Mouse (Mus musculus) neural tube, embryonic 13.5 days (tissue): ENCODE measurements at regions not wholly inside any gene's neighbourhood (a gene's known extent, or its start where the extent isn't known, plus 50 kb on each side); places are given as distances from the start of the nearest gene placed in this dataset.
"Not testable (repeated sequence)": the region's sequence is repeated elsewhere in the genome, so short reads cannot be mapped to it uniquely, and the experiment has no call there.

Experiments
- ATAC-seq: fragments of 200-750 bp; cut with Nextera tagmentation; 2 replicates; pipeline ENCODE4 v1.8.0; 2017; ENCODE audit warnings: low read depth, mild to moderate bottlenecking, moderate TSS enrichment, moderate library complexity
- H3K27ac ChIP-seq: fragments of 300-500 bp; sonication (generic); replicated peaks from 2 replicates; pipeline ENCODE4 v1.5.1; 2015; ENCODE audit warnings: moderate library complexity, mild to moderate bottlenecking, inconsistent platforms
- H3K27me3 ChIP-seq: fragments of 300-500 bp; sonication (generic); 2 replicates; pipeline ENCODE4 v1.6.1; 2015; ENCODE audit warnings: mild to moderate bottlenecking, inconsistent platforms
- H3K36me3 ChIP-seq: fragments of 300-500 bp; sonication (generic); 2 replicates; pipeline ENCODE4 v1.6.1; 2015; ENCODE audit warnings: mild to moderate bottlenecking, inconsistent platforms
- H3K4me1 ChIP-seq: fragments of 300-500 bp; sonication (generic); replicated peaks from 2 replicates; pipeline ENCODE4 v1.6.1; 2015; ENCODE audit warnings: inconsistent platforms
- H3K4me2 ChIP-seq: fragments of 300-500 bp; sonication (generic); 2 replicates; pipeline ENCODE4 v1.6.1; 2015; ENCODE audit warnings: inconsistent platforms, mild to moderate bottlenecking, moderate library complexity
- H3K4me3 ChIP-seq: fragments of 300-500 bp; sonication (generic); 2 replicates; pipeline ENCODE4 v1.5.1; 2015; ENCODE audit warnings: mild to moderate bottlenecking, inconsistent platforms
- H3K9ac ChIP-seq: fragments of 300-500 bp; sonication (generic); 2 replicates; pipeline ENCODE4 v1.6.1; 2015; ENCODE audit warnings: moderate library complexity, mild to moderate bottlenecking, inconsistent platforms
- H3K9me3 ChIP-seq: fragments of 300-500 bp; sonication (generic); 2 replicates; pipeline ENCODE4 v1.6.1; 2016; ENCODE audit warnings: inconsistent platforms
- WGBS: fragments of 180-500 bp; shearing (Covaris S2); methylation state at CpG from one replicate; pipeline ENCODE4 v1.1.7; 2015; 5-methylcytosine and 5-hydroxymethylcytosine counted together

- H3K4me3 ChIP-seq, result peak overlapping the region; percentile 22; the same call in 1 of the 2 replicates
- peak; percentile 71 for ATAC-seq
- H3K27ac ChIP-seq, result no peak overlapping the region
These were observed 63.6 kb downstream of the H2al2a start for GRCm38 (mm10) chr2:17932932-17933790.

GRCm38 (mm10) chr2:17932426-17932931 is 64.3 kb downstream of the H2al2a start:
- peak; percentile 76 for ATAC-seq
- Histone ChIP-seq H3K36me3 (no peaks in the 10 kb centered on the region), H3K27ac (no peak overlapping the region), H3K9ac (peak overlapping the region; percentile 51), H3K27me3 (no peaks in the 10 kb centered on the region), H3K4me1 (peaks cover 11% of the 10 kb centered on the region), H3K4me2 (peak overlapping the region; percentile 52), H3K4me3 (peak overlapping the region; percentile 22; the same call in 1 of the 2 replicates), H3K9me3 (0 out of 2 replicates have a peak, but pooled peaks cover 10% of the 10 kb centered on the region)
- WGBS, result 21% methylated on average over 16 of the region's 16 CpGs

More at GRCm38 (mm10) chr2:17932932-17933790, 63.6 kb downstream of the H2al2a start:
- Histone ChIP-seq H3K9me3 (0 out of 2 replicates have a peak, but pooled peaks cover 10% of the 10 kb centered on the region), H3K4me2 (peak overlapping the region; percentile 52), H3K9ac (peak overlapping the region; percentile 51), H3K36me3 (no peaks in the 10 kb centered on the region), H3K27me3 (no peaks in the 10 kb centered on the region), H3K4me1 (peaks cover 11% of the 10 kb centered on the region)
- WGBS, result 21% methylated on average over 15 of the region's 15 CpGs

GRCm38 (mm10) chr2:17931881-17932280 is 64.9 kb downstream of the H2al2a start:
- Histone ChIP-seq H3K9ac (no peak overlapping the region), H3K36me3 (no peaks in the 10 kb centered on the region), H3K9me3 (0 out of 2 replicates have a peak, but pooled peaks cover 10% of the 10 kb centered on the region), H3K27ac (no peak overlapping the region), H3K4me1 (peaks cover 11% of the 10 kb centered on the region), H3K4me3 (no peak overlapping the region), H3K27me3 (no peaks in the 10 kb centered on the region), H3K4me2 (no peak overlapping the region)
- WGBS, result 88% methylated on average over 5 of the region's 5 CpGs
- ATAC-seq, result no peak

- Histone ChIP-seq H3K9me3 (no peaks in the 10 kb centered on the region), H3K4me1 (no peaks in the 10 kb centered on the region), H3K4me2 (no peak overlapping the region), H3K4me3 (no peak overlapping the region), H3K27me3 (no peaks in the 10 kb centered on the region), H3K9ac (no peak overlapping the region), H3K36me3 (no peaks in the 10 kb centered on the region), H3K27ac (no peak overlapping the region)
- 90% methylated on average over 1 of the region's 1 CpGs for WGBS
- no peak for ATAC-seq
These were observed 77.7 kb downstream of the H2al2a start for GRCm38 (mm10) chr2:17918861-17919648.

GRCm38 (mm10) chr2:17917238-17917946 is 79.4 kb downstream of the H2al2a start:
- H3K4me1 ChIP-seq, result no peaks in the 10 kb centered on the region
- no peaks in the 10 kb centered on the region for H3K9me3 ChIP-seq
- no peak overlapping the region for H3K4me3 ChIP-seq
- no peak overlapping the region for H3K4me2 ChIP-seq
- WGBS, result 35% methylated on average over 8 of the region's 8 CpGs
- H3K9ac ChIP-seq, result no peak overlapping the region
- ATAC-seq, result 0 out of 2 replicates have a peak, but pooled peaks have one; percentile 27
- H3K27ac ChIP-seq, result no peak overlapping the region
- H3K36me3 ChIP-seq, result no peaks in the 10 kb centered on the region
- H3K27me3 ChIP-seq, result no peaks in the 10 kb centered on the region

GRCm38 (mm10) chr2:17902616-17903015 is 94.1 kb downstream of the H2al2a start:
- Histone ChIP-seq H3K4me2 (no peak overlapping the region), H3K4me1 (no peaks in the 10 kb centered on the region), H3K27me3 (no peaks in the 10 kb centered on the region), H3K9me3 (no peaks in the 10 kb centered on the region), H3K27ac (no peak overlapping the region), H3K4me3 (no peak overlapping the region), H3K36me3 (no peaks in the 10 kb centered on the region), H3K9ac (no peak overlapping the region)
- ATAC-seq, result no peak
- 87% methylated on average over 1 of the region's 1 CpGs for WGBS

GRCm38 (mm10) chr2:17900202-17900601 is 96.6 kb downstream of the H2al2a start:
- no peak for ATAC-seq

GRCm38 (mm10) chr2:17898780-17899179 is 98.0 kb downstream of the H2al2a start:
- 37% methylated on average over 3 of the region's 3 CpGs for WGBS
- no peaks in the 10 kb centered on the region for H3K27me3 ChIP-seq
- H3K4me2 ChIP-seq, result no peak overlapping the region
- H3K4me3 ChIP-seq, result no peak overlapping the region
- ATAC-seq, result no peak
- H3K9me3 ChIP-seq, result no peaks in the 10 kb centered on the region
- H3K4me1 ChIP-seq, result no peaks in the 10 kb centered on the region
- no peaks in the 10 kb centered on the region for H3K36me3 ChIP-seq
- H3K9ac ChIP-seq, result no peak overlapping the region
- H3K27ac ChIP-seq, result no peak overlapping the region

More at GRCm38 (mm10) chr2:17900202-17900601, 96.6 kb downstream of the H2al2a start:
- Histone ChIP-seq H3K9me3 (no peaks in the 10 kb centered on the region), H3K4me1 (no peaks in the 10 kb centered on the region), H3K9ac (no peak overlapping the region), H3K4me2 (no peak overlapping the region), H3K27ac (no peak overlapping the region), H3K36me3 (no peaks in the 10 kb centered on the region), H3K4me3 (no peak overlapping the region), H3K27me3 (no peaks in the 10 kb centered on the region)
- 54% methylated on average over 8 of the region's 8 CpGs for WGBS

- Histone ChIP-seq H3K9me3 (no peaks in the 10 kb centered on the region), H3K4me3 (no peak overlapping the region), H3K27me3 (no peaks in the 10 kb centered on the region), H3K4me1 (no peaks in the 10 kb centered on the region), H3K36me3 (no peaks in the 10 kb centered on the region), H3K27ac (no peak overlapping the region), H3K9ac (no peak overlapping the region), H3K4me2 (no peak overlapping the region)
- 87% methylated on average over 2 of the region's 2 CpGs for WGBS
- ATAC-seq, result no peak
These were observed 100.7 kb downstream of the H2al2a start for GRCm38 (mm10) chr2:17896036-17896435.

- H3K4me3 ChIP-seq, H3K9ac ChIP-seq, H3K4me1 ChIP-seq, H3K4me2 ChIP-seq, H3K9me3 ChIP-seq, H3K27me3 ChIP-seq, ATAC-seq, H3K36me3 ChIP-seq, H3K27ac ChIP-seq: not testable (repeated sequence)
- 88% methylated on average over 7 of the region's 7 CpGs for WGBS
These were observed 104.1 kb downstream of the H2al2a start for GRCm38 (mm10) chr2:17892661-17893060.

GRCm38 (mm10) chr2:17887699-17888098 is 109.1 kb downstream of the H2al2a start:
- Histone ChIP-seq H3K9me3 (no peaks in the 10 kb centered on the region), H3K27me3 (no peaks in the 10 kb centered on the region), H3K36me3 (no peaks in the 10 kb centered on the region), H3K27ac (no peak overlapping the region), H3K4me1 (no peaks in the 10 kb centered on the region), H3K9ac (no peak overlapping the region), H3K4me2 (no peak overlapping the region), H3K4me3 (no peak overlapping the region)
- ATAC-seq, result no peak
- WGBS, result 67% methylated on average over 3 of the region's 3 CpGs
